Mouse (Mus musculus): ENCODE data around the gene Tfpi. TPM values are rescaled to one million over a fixed set of nuclear protein-coding genes. Genes with fewer than 3 reads are reported as not detected.
"Not testable (repeated sequence)": the region's sequence is repeated elsewhere in the genome, so short reads cannot be mapped to it uniquely, and the experiment has no call there.

Tfpi gene
- 61.3 and 64.5 TPM in 2 replicates for polyA plus RNA-seq (2015; fragmentation: Nextera tagmentation; extraction: Ambion mirVana)

- Histone ChIP-seq H3K36me3 (0 out of 2 replicates have a peak, but pooled peaks cover 5% of the 10 kb centered on the region), H3K9me3 (no peaks in the 10 kb centered on the region), H3K9ac (peak within 1 kb of the TSS; percentile 27), H3K4me1 (peaks cover 9% of the 10 kb centered on the region), H3K4me2 (peak within 1 kb of the TSS; percentile 61), H3K27me3 (no peaks in the 10 kb centered on the region), H3K27ac (peak within 1 kb of the TSS; percentile 71), H3K4me3 (peak within 1 kb of the TSS; percentile 46)
- peak; percentile 81 for ATAC-seq (ENCODE audit: borderline replicate concordance, extremely low read depth, low FRiP score, low TSS enrichment)
- 17% methylated on average over 4 of the region's 4 CpGs for WGBS
Measured at GRCm38 (mm10) chr2:84476577-84476976, at the start of gene Tfpi. Tfpi (minus strand) TSS chr2:84476775.

- no peaks in the 10 kb centered on the region for H3K9me3 ChIP-seq
- 32% methylated on average over 7 of the region's 7 CpGs for WGBS
- no peak overlapping the region for H3K27ac ChIP-seq
- no peaks in the 10 kb centered on the region for H3K36me3 ChIP-seq
- no peak overlapping the region for H3K4me2 ChIP-seq
- H3K9ac ChIP-seq = no peak overlapping the region
- peaks cover 32% of the 10 kb centered on the region for H3K4me1 ChIP-seq
- ATAC-seq (ENCODE audit: borderline replicate concordance, extremely low read depth, low FRiP score, low TSS enrichment) = no peak
- no peak overlapping the region for H3K4me3 ChIP-seq
- no peaks in the 10 kb centered on the region for H3K27me3 ChIP-seq
Measured at GRCm38 (mm10) chr2:84526221-84526620, 49.6 kb upstream of the Tfpi start.

DNA sequence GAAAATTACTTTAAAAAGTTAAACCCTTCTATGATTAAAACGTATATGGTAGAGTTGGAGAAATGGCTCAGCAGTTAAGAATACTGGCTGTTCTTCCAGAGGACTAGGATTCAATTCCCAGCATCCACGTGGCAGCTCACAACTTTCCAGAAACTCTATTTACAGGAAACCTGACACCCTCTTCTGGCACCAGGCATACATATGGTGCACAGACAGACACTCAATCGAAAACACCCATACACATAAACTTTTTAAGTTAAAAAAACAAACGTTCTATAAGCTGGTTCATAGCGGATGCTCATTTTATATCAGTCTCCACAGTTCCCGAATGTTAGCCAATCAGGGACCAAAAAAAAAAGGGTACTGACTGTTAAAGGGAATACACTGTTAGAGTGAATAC is 49.2 kb upstream of the Tfpi start:
- Histone ChIP-seq H3K4me1 (peaks cover 32% of the 10 kb centered on the region), H3K36me3 (no peaks in the 10 kb centered on the region), H3K4me2 (peak overlapping the region; percentile 7; the same call in 1 of the 2 replicates), H3K27me3 (no peaks in the 10 kb centered on the region), H3K9ac (no peak overlapping the region), H3K4me3 (no peak overlapping the region), H3K9me3 (no peaks in the 10 kb centered on the region), H3K27ac (no peak overlapping the region)
- WGBS = 31% methylated on average over 6 of the region's 6 CpGs
- no peak; the same call in 1 of the 2 replicates for ATAC-seq (ENCODE audit: borderline replicate concordance, extremely low read depth, low FRiP score, low TSS enrichment)

DNA sequence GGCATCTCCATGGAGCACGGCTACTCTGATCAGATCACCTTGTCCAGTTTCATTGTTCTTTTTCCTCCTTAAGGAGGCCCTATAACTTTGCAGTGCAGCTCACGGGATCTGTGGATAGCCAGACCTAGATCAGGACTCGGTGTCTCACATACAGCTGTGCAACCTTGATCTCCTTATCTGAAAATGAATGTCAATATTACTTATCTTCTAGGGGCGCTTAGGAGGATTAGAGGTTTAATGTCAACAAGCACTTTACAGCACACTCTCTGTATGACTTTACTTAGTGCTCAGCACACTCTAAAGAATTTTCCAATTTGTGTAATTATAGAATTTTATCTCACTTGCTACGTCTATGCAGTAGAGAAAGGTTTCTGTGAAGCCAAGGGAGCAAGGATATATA is 48.5 kb upstream of the Tfpi start:
- no peak overlapping the region for H3K4me3 ChIP-seq
- no peaks in the 10 kb centered on the region for H3K9me3 ChIP-seq
- 40% methylated on average over 5 of the region's 5 CpGs for WGBS
- no peaks in the 10 kb centered on the region for H3K36me3 ChIP-seq
- H3K27ac ChIP-seq = 0 out of 2 replicates have a peak overlapping the region, but pooled peaks have one; percentile 48
- H3K27me3 ChIP-seq = no peaks in the 10 kb centered on the region
- peak; percentile 28; the same call in 1 of the 2 replicates for ATAC-seq (ENCODE audit: borderline replicate concordance, extremely low read depth, low FRiP score, low TSS enrichment)
- peaks cover 32% of the 10 kb centered on the region for H3K4me1 ChIP-seq
- H3K9ac ChIP-seq = no peak overlapping the region
- no peak overlapping the region for H3K4me2 ChIP-seq

- Histone ChIP-seq H3K9ac (no peak overlapping the region), H3K4me2 (no peak overlapping the region), H3K4me1 (peaks cover 32% of the 10 kb centered on the region), H3K9me3 (no peaks in the 10 kb centered on the region), H3K36me3 (no peaks in the 10 kb centered on the region), H3K27ac (no peak overlapping the region), H3K4me3 (no peak overlapping the region), H3K27me3 (no peaks in the 10 kb centered on the region)
- 78% methylated on average over 6 of the region's 6 CpGs for WGBS
- no peak for ATAC-seq (ENCODE audit: borderline replicate concordance, extremely low read depth, low FRiP score, low TSS enrichment)
Measured at GRCm38 (mm10) chr2:84523994-84524393, 47.4 kb upstream of the Tfpi start.

GRCm38 (mm10) chr2:84523103-84523865 is 46.7 kb upstream of the Tfpi start:
- H3K4me1 ChIP-seq = peaks cover 26% of the 10 kb centered on the region
- H3K4me2 ChIP-seq = no peak overlapping the region
- no peak for ATAC-seq (ENCODE audit: borderline replicate concordance, extremely low read depth, low FRiP score, low TSS enrichment)
- H3K27me3 ChIP-seq = no peaks in the 10 kb centered on the region
- 55% methylated on average over 6 of the region's 6 CpGs for WGBS
- H3K9ac ChIP-seq = no peak overlapping the region
- H3K4me3 ChIP-seq = no peak overlapping the region
- H3K9me3 ChIP-seq = no peaks in the 10 kb centered on the region
- H3K27ac ChIP-seq = no peak overlapping the region
- no peaks in the 10 kb centered on the region for H3K36me3 ChIP-seq

- 22% methylated on average over 12 of the region's 12 CpGs for WGBS
- H3K9me3 ChIP-seq = no peaks in the 10 kb centered on the region
- no peaks in the 10 kb centered on the region for H3K27me3 ChIP-seq
- H3K9ac ChIP-seq = no peak overlapping the region
- H3K36me3 ChIP-seq = no peaks in the 10 kb centered on the region
- H3K4me1 ChIP-seq = peaks cover 13% of the 10 kb centered on the region
- peak overlapping the region; percentile 95 for H3K27ac ChIP-seq
- H3K4me2 ChIP-seq = peak overlapping the region; percentile 48
- no peak overlapping the region for H3K4me3 ChIP-seq
- ATAC-seq (ENCODE audit: borderline replicate concordance, extremely low read depth, low FRiP score, low TSS enrichment) = peak; percentile 92
Measured at GRCm38 (mm10) chr2:84519514-84520067, 43.0 kb upstream of the Tfpi start.

DNA sequence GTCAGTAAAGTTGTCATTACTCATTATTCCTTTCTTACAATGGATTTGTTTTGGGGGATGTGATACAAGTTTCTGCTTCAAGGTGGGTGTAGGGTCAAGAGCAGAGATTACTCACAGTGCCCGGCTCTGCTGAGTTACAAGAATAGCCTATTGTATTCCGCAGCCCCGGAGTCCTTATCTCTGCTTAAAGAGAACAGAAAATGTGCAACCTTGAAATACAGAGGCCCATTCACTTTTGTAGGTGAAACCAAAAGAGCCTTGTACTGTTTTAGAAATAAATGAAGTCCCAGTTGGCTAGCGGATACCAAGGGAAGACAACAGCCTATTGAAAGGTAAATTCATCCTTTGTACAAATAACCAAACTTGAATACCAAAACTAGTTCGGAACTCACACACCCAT is 42.2 kb upstream of the Tfpi start:
- no peaks in the 10 kb centered on the region for H3K27me3 ChIP-seq
- peak overlapping the region; percentile 95 for H3K27ac ChIP-seq
- no peaks in the 10 kb centered on the region for H3K9me3 ChIP-seq
- H3K4me1 ChIP-seq = peaks cover 12% of the 10 kb centered on the region
- ATAC-seq (ENCODE audit: borderline replicate concordance, extremely low read depth, low FRiP score, low TSS enrichment) = no peak; the same call in 1 of the 2 replicates
- H3K36me3 ChIP-seq = no peaks in the 10 kb centered on the region
- H3K4me3 ChIP-seq = no peak overlapping the region
- H3K9ac ChIP-seq = no peak overlapping the region
- H3K4me2 ChIP-seq = peak overlapping the region; percentile 48
- WGBS = 49% methylated on average over 5 of the region's 5 CpGs

GRCm38 (mm10) chr2:84513281-84513680 is 36.7 kb upstream of the Tfpi start:
- 82% methylated on average over 3 of the region's 3 CpGs for WGBS
- no peak overlapping the region for H3K4me3 ChIP-seq
- no peaks in the 10 kb centered on the region for H3K27me3 ChIP-seq
- H3K36me3 ChIP-seq = no peaks in the 10 kb centered on the region
- ATAC-seq (ENCODE audit: borderline replicate concordance, extremely low read depth, low FRiP score, low TSS enrichment) = no peak
- no peaks in the 10 kb centered on the region; the same call in 1 of the 2 replicates for H3K4me1 ChIP-seq
- H3K9me3 ChIP-seq = no peaks in the 10 kb centered on the region
- H3K9ac ChIP-seq = no peak overlapping the region
- H3K4me2 ChIP-seq = no peak overlapping the region
- no peak overlapping the region for H3K27ac ChIP-seq

DNA sequence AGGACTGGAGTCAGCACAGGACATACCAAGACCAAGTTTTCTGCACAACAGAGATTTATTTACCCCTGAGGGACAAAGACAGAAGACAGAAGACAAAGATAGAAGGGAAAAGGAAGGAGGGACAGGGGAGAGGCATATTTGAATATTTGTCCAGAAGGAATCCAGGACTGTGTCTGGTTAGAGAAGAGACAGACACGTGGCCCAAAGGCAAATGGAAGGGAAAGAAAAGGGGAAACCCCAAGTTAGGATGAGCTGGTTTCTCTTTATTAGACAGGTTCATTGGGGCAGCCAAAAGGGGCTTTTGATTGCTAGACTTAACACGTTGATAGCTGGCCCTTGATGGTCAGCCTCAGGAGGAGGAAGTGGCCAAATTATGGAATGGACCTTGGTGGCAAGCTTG is 34.9 kb upstream of the Tfpi start:
- no peaks in the 10 kb centered on the region for H3K27me3 ChIP-seq

GRCm38 (mm10) chr2:84511036-84511435 is 34.5 kb upstream of the Tfpi start:
- Histone ChIP-seq H3K9ac (no peak overlapping the region), H3K4me3 (no peak overlapping the region), H3K27me3 (no peaks in the 10 kb centered on the region), H3K4me2 (no peak overlapping the region), H3K4me1 (no peaks in the 10 kb centered on the region), H3K9me3 (no peaks in the 10 kb centered on the region), H3K36me3 (no peaks in the 10 kb centered on the region), H3K27ac (no peak overlapping the region)
- ATAC-seq (ENCODE audit: borderline replicate concordance, extremely low read depth, low FRiP score, low TSS enrichment) = no peak
- 83% methylated on average over 4 of the region's 4 CpGs for WGBS

More for the DNA sequence above, 34.9 kb upstream of the Tfpi start:
- no peak overlapping the region for H3K4me2 ChIP-seq
- no peak overlapping the region for H3K9ac ChIP-seq
- no peaks in the 10 kb centered on the region for H3K4me1 ChIP-seq
- ATAC-seq (ENCODE audit: borderline replicate concordance, extremely low read depth, low FRiP score, low TSS enrichment) = no peak
- H3K36me3 ChIP-seq = no peaks in the 10 kb centered on the region
- WGBS = 58% methylated on average over 2 of the region's 2 CpGs
- no peak overlapping the region for H3K4me3 ChIP-seq
- no peaks in the 10 kb centered on the region for H3K9me3 ChIP-seq
- H3K27ac ChIP-seq = no peak overlapping the region

DNA sequence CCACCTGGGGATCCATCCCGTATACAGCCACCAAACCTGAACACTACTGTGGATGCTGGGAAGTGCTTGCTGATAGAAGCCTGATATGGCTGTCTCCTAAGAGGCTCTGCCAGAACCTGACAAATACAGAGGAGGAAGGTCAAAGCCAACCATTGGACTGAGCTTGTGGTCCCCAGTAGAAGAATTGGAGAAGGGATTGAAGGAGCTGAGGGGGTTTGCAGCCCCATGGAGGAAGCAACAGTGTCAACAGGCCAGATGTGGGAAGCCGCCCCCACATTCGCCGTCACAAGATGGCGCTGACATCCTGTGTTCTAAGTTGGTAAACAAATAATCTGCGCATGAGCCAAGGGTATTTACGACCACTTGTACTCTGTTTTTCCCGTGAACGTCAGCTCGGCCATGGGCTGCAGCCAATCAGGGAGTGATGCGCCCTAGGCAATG is 28.4 kb upstream of the Tfpi start:
- 50% methylated on average over 6 of the region's 11 CpGs for WGBS
- ATAC-seq (ENCODE audit: borderline replicate concordance, extremely low read depth, low FRiP score, low TSS enrichment); H3K27me3 ChIP-seq; H3K9ac ChIP-seq; H3K4me3 ChIP-seq; H3K36me3 ChIP-seq; H3K9me3 ChIP-seq; H3K27ac ChIP-seq; H3K4me1 ChIP-seq: not testable (repeated sequence)
- H3K4me2 ChIP-seq = 0 out of 2 replicates have a peak overlapping the region, but pooled peaks have one; percentile 4

Measured in lung, embryonic 15.5 days (tissue).